Mouse (Mus musculus) midbrain, postnatal 0 days (tissue): Measurements from ENCODE around the gene Gpr153. TPM values are rescaled to one million over a fixed set of nuclear protein-coding genes. Genes with fewer than 3 reads are reported as not detected.

Experiments
- ATAC-seq: fragments of 200-750 bp; cut with Nextera tagmentation; 2 replicates; pipeline ENCODE4 v1.8.0; 2017; ENCODE audit warnings: moderate number of reproducible peaks, mild to moderate bottlenecking, moderate TSS enrichment, moderate library complexity; ENCODE audit not compliant: low FRiP score
- DNase-seq: peaks from one replicate; pipeline ENCODE4 v3.0.0-alpha.2; 2015; ENCODE audit warnings: low spot score
- H3K27ac ChIP-seq: fragments of 300-500 bp; sonication (generic); 2 replicates; pipeline ENCODE4 v1.5.1; 2014; ENCODE audit warnings: low read depth, mild to moderate bottlenecking, low read length, mixed read lengths
- H3K27me3 ChIP-seq: fragments of 300-500 bp; sonication (generic); 2 replicates; pipeline ENCODE4 v1.6.1; 2014; ENCODE audit warnings: low read length, control low read depth, mixed read lengths; ENCODE audit not compliant: insufficient read depth
- H3K36me3 ChIP-seq: fragments of 300-500 bp; sonication (generic); 2 replicates; pipeline ENCODE4 v1.6.1; 2014; ENCODE audit warnings: low read length, control low read depth, mixed read lengths; ENCODE audit not compliant: insufficient read depth
- H3K4me1 ChIP-seq: fragments of 300-500 bp; sonication (generic); 2 replicates; pipeline ENCODE4 v1.6.1; 2014; ENCODE audit warnings: mild to moderate bottlenecking, control low read depth, antibody characterized with exemption, low read length, mixed read lengths; ENCODE audit not compliant: insufficient read depth
- H3K4me2 ChIP-seq: fragments of 300-500 bp; sonication (generic); 2 replicates; pipeline ENCODE4 v1.6.1; 2014; ENCODE audit warnings: low read depth, mild to moderate bottlenecking, low read length, mixed read lengths; ENCODE audit not compliant: poor library complexity, severe bottlenecking
- H3K4me3 ChIP-seq: fragments of 300-500 bp; sonication (generic); 2 replicates; pipeline ENCODE4 v1.5.1; 2014; ENCODE audit warnings: low read depth, mild to moderate bottlenecking, low read length, moderate library complexity
- H3K9ac ChIP-seq: fragments of 300-500 bp; sonication (generic); replicated peaks from 2 replicates; pipeline ENCODE4 v1.6.1; 2014; ENCODE audit warnings: mild to moderate bottlenecking, low read length, moderate library complexity, mixed read lengths; ENCODE audit not compliant: poor library complexity, severe bottlenecking
- H3K9me3 ChIP-seq: fragments of 300-500 bp; sonication (generic); 2 replicates; pipeline ENCODE4 v1.6.1; 2016; ENCODE audit warnings: low read length, control low read depth
- CTCF ChIP-seq: IDR thresholded peaks from 2 replicates; pipeline ENCODE4 v1.5.1; 2016; ENCODE audit warnings: antibody characterized with exemption, mild to moderate bottlenecking
- WGBS: fragments of 180-500 bp; shearing (Covaris S2); extraction: QIAGEN DNeasy Blood & Tissue Kit; methylation state at CpG from one replicate; pipeline ENCODE4 v1.1.7; 2014; 5-methylcytosine and 5-hydroxymethylcytosine counted together
- polyA plus RNA-seq: library from polyadenylated mRNA; unstranded; fragments of >200 nt; fragmentation: Nextera tagmentation; extraction: Ambion mirVana; gene quantifications from 2 replicates; pipeline ENCODE4 v1.2.1, GENCODE M21; 2015
- total RNA-seq: library from RNA; depleted of rRNA; stranded (reverse); fragments of >200 nt; gene quantifications from 2 replicates; pipeline ENCODE4 v1.2.3, GENCODE M21; 2014

Gene Gpr153
- total and polyA plus RNA-seq, 2 experiments from 2014 or later = 21.2 to 149 TPM

GRCm38 (mm10) chr4:152273191-152273590 lies 841 bp upstream of the Gpr153 start:
- DNase-seq (no peak), ATAC-seq (no peak; the same call in 1 of the 2 replicates)
- Histone ChIP-seq H3K4me3 (peak overlapping the region; percentile 75; the same call in 1 of the 2 replicates), H3K27ac (peak overlapping the region; percentile 71), H3K4me2 (peak overlapping the region; percentile 86), H3K27me3 (no peaks in the 10 kb centered on the region; the same call in 1 of the 2 replicates), H3K4me1 (peaks cover 10% of the 10 kb centered on the region; the same call in 1 of the 2 replicates), H3K36me3 (peaks cover 22% of the 10 kb centered on the region), H3K9me3 (no peaks in the 10 kb centered on the region), H3K9ac (peak overlapping the region; percentile 79; the same call in 1 of the 2 replicates)
- no peak; the same call in 1 of the 2 replicates for TF ChIP-seq CTCF
- 21% methylated on average over 3 of the region's 3 CpGs for WGBS

- DNase-seq (peak; percentile 63), ATAC-seq (peak; percentile 42; the same call in 1 of the 2 replicates)
- peaks cover 13% of the 10 kb centered on the region for H3K36me3 ChIP-seq
- H3K27ac ChIP-seq = peak overlapping the region; percentile 71
- peak overlapping the region; percentile 86 for H3K4me2 ChIP-seq
- WGBS = 4% methylated on average over 20 of the region's 20 CpGs
- TF ChIP-seq CTCF = no peak
- H3K4me1 ChIP-seq = peaks cover 10% of the 10 kb centered on the region; the same call in 1 of the 2 replicates
- peak overlapping the region; percentile 79 for H3K9ac ChIP-seq
- peaks cover 5% of the 10 kb centered on the region; the same call in 1 of the 2 replicates for H3K27me3 ChIP-seq
- no peaks in the 10 kb centered on the region for H3K9me3 ChIP-seq
- peak overlapping the region; percentile 75 for H3K4me3 ChIP-seq
Measured at GRCm38 (mm10) chr4:152274681-152275131, 674 bp downstream of the Gpr153 start.

GRCm38 (mm10) chr4:152276389-152277347 lies 2.6 kb downstream of the Gpr153 start:
- peaks cover 21% of the 10 kb centered on the region for H3K27me3 ChIP-seq

GRCm38 (mm10) chr4:152277916-152278315 lies 3.9 kb downstream of the Gpr153 start:
- Histone ChIP-seq H3K36me3 (peaks cover 21% of the 10 kb centered on the region), H3K4me2 (no peak overlapping the region), H3K9me3 (no peaks in the 10 kb centered on the region), H3K4me1 (peaks cover 10% of the 10 kb centered on the region; the same call in 1 of the 2 replicates), H3K27ac (no peak overlapping the region), H3K27me3 (peaks cover 33% of the 10 kb centered on the region), H3K4me3 (no peak overlapping the region), H3K9ac (no peak overlapping the region)
- peak; percentile 33; the same call in 1 of the 2 replicates for TF ChIP-seq CTCF
- no peak for DNase-seq
- ATAC-seq = no peak
- WGBS = 65% methylated on average over 2 of the region's 2 CpGs

More at GRCm38 (mm10) chr4:152276389-152277347, 2.6 kb downstream of the Gpr153 start:
- 55% methylated on average over 10 of the region's 10 CpGs for WGBS
- no peak overlapping the region for H3K9ac ChIP-seq
- peaks cover 10% of the 10 kb centered on the region; the same call in 1 of the 2 replicates for H3K4me1 ChIP-seq
- no peaks in the 10 kb centered on the region for H3K9me3 ChIP-seq
- no peak for ATAC-seq
- DNase-seq = no peak
- no peak overlapping the region for H3K4me3 ChIP-seq
- no peak overlapping the region for H3K27ac ChIP-seq
- H3K36me3 ChIP-seq = peaks cover 24% of the 10 kb centered on the region
- H3K4me2 ChIP-seq = no peak overlapping the region
- peak; percentile 77 for TF ChIP-seq CTCF

GRCm38 (mm10) chr4:152278986-152279385 lies 5.0 kb downstream of the Gpr153 start:
- peaks cover 4% of the 10 kb centered on the region; the same call in 1 of the 2 replicates for H3K4me1 ChIP-seq
- whole genome bisulfite sequencing = 85% methylated on average over 23 of the region's 23 CpGs
- H3K4me3 ChIP-seq = no peak overlapping the region
- DNase-seq (peak; percentile 70), ATAC-seq (no peak)
- H3K9me3 ChIP-seq = no peaks in the 10 kb centered on the region
- H3K36me3 ChIP-seq = peaks cover 21% of the 10 kb centered on the region
- no peak overlapping the region for H3K9ac ChIP-seq
- H3K4me2 ChIP-seq = no peak overlapping the region
- peaks cover 37% of the 10 kb centered on the region for H3K27me3 ChIP-seq
- TF ChIP-seq CTCF = no peak
- H3K27ac ChIP-seq = no peak overlapping the region
